Mouse (Mus musculus) MEL-GATA-1-ER (cell line): Measurements from ENCODE around the gene Rin1.
"Not testable (repeated sequence)": the region's sequence is repeated elsewhere in the genome, so short reads cannot be mapped to it uniquely, and the experiment has no call there.

Source experiments
- DNase-seq: peaks from one replicate; pipeline ENCODE4 v3.0.0-alpha.2; 2012; ENCODE audit warnings: low read depth; ENCODE audit errors: extremely low read depth

Gene Rin1

GRCm38 (mm10) chr19:5050047-5050905 lies at the start of gene Rin1:
Gene Rin1 (plus strand): TSS chr19:5050481.
- no peak for DNase-seq

GRCm38 (mm10) chr19:5001666-5002406 lies 48.4 kb upstream of the Rin1 start:
- DNase-seq, result peak; percentile 22

DNA sequence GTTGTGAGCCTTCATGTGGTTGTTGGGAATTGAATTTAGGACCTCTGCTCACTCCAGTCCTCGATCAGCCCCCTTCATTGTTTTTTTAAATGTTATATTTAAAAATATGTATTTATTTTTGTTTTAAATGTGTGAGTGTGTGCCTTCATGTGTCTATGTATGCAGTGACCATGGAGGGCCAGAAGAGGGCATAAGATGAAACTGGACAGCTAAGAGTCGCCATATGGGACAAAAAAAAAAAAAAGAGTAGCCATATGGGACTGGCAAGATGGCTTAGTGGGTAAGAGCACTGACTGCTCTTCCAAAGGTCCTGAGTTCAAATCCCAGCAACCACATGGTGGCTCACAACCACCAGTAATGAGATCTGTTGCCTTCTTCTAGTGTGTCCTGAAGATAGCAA lies 46.6 kb upstream of the Rin1 start:
- not testable (repeated sequence) for DNase-seq

DNA sequence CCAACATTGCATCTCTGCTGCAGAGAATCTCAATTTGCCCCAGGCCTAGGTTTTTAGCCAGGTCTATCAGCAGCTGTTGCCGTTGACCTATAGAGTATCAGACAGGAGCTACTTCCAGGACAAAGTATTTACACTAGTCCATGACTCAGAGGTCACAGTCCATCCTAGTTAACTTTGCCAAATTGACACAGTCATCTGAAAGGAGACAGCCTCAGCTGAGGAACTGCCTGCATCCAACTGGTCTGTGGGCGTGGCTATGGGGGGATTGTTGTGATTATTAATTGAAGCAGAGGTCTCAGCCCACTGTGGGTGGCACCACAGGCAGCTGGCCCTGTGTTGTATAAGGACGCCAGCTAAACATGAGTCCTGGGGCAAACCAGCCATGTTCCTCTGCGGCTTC lies 45.4 kb upstream of the Rin1 start:
- DNase-seq, result no peak

DNA sequence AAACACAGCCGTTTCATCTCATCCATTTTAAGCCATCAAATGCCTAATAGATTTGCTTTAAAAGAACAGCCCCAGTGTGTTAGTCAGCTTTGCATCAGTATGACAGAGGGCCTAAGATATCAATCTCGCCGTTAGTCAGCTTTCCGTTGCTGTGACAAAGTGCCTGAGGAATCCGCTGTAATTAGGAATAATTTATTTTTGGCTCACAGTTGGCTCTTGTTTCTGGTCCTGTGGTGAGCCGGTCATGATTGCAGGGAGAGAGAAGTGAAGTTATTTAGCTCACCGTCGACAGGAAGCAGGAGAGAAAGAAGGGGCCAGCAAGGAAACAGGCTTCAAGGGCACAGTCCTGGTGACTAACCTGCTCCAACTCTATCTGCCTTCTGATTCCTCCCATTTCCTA lies 37.1 kb upstream of the Rin1 start:
- no peak for DNase-seq

DNA sequence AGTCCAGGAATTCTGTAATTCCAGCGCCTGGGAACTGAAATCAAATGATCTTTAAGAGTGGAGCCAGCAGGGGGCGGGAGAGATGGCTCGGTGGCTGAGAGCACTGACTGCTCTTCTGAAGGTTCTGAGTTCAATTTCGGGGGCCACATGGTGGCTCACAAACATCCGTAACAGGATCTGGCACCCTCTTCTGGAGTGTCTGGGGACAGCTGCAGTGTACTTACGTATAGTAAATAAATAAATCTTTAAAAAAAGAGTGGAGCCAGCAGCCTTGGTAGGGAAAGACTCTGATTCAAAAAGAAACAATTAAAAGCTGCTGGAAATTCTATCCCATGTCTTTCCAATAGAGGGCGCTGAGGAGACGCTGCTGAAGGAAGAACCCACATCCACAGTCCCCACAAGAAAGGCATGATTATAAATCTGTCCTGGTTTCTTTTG lies 35.3 kb upstream of the Rin1 start:
- peak; percentile 35 for DNase-seq

DNA sequence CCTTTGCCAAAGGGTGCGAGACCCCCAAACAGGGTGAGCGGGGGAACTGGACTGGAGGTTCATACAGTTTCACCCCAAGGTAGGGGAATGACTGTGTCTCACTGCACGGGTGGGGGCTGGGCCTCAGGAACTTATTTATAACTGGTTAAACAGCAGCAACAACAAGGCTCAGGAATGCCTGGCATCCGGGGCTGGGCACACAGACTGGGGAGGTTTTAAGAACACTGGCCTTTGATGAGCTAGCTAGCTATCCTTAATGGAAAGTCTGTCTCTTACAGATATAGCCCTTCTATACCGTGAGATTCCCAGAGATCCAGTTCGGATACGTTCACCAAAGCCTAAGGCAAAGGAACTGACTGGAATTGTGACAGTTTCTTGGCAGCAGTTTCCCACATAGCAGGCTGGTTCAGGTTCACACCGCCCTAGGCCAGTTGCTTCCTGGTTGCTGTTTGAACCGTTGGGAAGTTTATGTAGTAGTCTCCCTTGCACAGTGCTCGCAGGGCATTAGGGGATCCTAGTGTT lies 34.0 kb upstream of the Rin1 start:
- DNase-seq, result no peak

- DNase-seq, result peak; percentile 56
Measured at GRCm38 (mm10) chr19:5016782-5017181, 33.5 kb upstream of the Rin1 start.

GRCm38 (mm10) chr19:5017611-5018010 lies 32.7 kb upstream of the Rin1 start:
- DNase-seq, result no peak

GRCm38 (mm10) chr19:5018191-5018590 lies 32.1 kb upstream of the Rin1 start:
- no peak for DNase-seq

DNA sequence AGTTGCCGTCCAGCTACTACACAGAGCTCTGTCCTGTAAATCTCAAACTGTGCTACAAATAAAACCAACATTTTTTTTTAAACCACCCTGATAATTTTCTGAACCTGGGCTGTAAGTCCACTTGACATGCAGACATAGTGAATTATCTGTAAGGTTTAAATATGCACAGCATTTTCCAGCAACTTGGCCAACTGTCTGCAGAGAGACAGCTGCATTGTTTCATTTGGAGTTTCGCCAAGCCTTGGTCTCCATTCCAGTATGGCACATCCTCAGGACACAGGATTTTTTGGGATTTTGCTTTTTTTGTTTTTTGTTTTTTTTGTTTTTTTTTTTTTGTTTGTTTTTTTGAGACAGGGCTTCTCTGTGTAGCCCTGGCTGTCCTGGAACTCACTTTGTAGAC lies 28.9 kb upstream of the Rin1 start:
- no peak for DNase-seq

- DNase-seq, result peak; percentile 76
Measured at GRCm38 (mm10) chr19:5023621-5024479, 26.4 kb upstream of the Rin1 start, which contains the start of gene Slc29a2. Gene Slc29a2 (plus strand): TSS chr19:5023860.

- DNase-seq, result no peak
Measured at GRCm38 (mm10) chr19:5026111-5026510, 24.2 kb upstream of the Rin1 start.

- DNase-seq, result no peak
Measured at GRCm38 (mm10) chr19:5032686-5033085, 17.6 kb upstream of the Rin1 start.

GRCm38 (mm10) chr19:5036577-5036976 lies 13.7 kb upstream of the Rin1 start:
- DNase-seq, result no peak

DNA sequence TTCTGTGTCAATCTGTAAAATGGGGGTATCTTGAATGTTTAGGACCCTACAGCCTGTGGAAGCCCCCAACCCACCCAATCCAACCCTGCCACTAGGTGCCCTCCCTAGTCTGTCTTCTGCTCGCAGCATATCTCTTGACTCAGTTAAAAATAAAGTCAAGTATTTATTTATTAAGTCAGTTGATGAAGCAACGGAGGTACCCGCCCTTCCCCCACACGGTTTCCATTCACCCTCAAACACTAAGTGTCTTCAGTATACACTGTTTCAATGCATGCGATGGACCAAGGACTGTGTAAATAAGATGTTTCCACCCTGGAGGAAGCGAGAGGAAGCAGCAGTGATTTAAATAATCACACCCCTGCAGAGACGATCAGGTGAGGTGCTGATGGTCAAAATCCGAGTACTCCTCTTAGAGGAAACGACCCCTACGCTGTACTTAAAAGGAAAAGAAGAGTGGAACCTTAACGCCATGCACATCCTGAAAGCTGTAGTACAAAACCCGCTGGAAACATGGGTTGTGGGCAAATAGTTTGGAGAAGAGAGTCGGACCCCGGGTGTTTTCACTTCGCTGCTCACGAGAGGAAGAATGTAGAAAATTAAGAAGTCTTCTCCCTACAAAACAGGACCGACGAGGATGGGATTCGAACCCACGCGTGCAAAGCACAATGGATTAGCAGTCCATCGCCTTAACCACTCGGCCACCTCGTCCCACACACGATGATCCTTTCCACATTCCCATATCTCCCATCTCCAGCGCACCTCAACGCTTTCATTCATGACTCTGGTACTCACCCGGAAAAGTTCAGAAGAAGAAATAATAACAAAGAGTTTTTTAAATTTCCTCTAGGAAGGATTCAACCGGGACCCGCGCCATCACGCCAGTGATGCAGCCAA lies 12.4 kb upstream of the Rin1 start:
- peak; percentile 71 for DNase-seq

- peak; percentile 59 for DNase-seq
Measured at GRCm38 (mm10) chr19:5038709-5039156, 11.5 kb upstream of the Rin1 start, which contains the start of the genes B4gat1 and AC124502.3. Gene B4gat1 (plus strand): TSS chr19:5038826. Gene AC124502.3 (plus strand): TSS chr19:5038891.

DNA sequence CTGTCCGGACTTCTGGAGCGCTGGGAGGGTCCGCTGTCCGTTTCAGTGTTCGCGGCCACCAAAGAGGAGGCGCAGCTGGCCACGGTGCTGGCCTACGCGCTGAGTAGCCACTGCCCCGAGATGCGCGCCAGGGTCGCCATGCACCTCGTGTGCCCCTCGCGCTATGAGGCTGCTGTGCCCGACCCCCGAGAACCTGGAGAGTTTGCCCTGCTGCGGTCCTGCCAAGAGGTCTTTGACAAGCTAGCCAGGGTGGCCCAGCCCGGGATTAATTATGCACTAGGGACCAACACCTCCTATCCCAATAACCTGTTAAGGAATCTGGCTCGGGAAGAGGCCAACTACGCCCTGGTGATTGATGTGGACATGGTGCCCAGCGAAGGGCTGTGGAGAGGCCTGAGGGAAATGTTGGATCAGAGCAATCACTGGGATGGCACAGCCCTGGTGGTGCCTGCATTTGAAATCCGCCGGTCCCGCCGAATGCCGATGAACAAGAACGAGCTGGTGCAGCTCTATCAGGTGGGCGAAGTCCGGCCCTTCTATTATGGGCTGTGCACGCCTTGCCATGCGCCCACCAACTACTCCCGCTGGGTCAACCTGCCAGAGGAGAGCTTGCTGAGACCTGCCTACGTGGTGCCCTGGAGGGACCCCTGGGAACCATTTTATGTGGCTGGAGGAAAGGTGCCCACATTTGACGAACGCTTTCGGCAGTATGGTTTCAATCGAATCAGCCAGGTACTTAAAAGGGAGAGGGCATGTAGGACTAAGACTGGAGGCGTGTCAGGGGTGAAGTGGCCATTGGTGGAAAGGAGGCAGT lies 10.8 kb upstream of the Rin1 start:
- no peak for DNase-seq

- DNase-seq, result peak; percentile 89
Measured at GRCm38 (mm10) chr19:5040862-5041523, 9.3 kb upstream of the Rin1 start, which contains the start of gene Brms1. Gene Brms1 (plus strand): TSS chr19:5041354.
